Mouse (Mus musculus) mammary gland, adult 2 months (tissue): ENCODE data around the gene Mlst8. TPM values are rescaled to one million over a fixed set of nuclear protein-coding genes. Genes with fewer than 3 reads are reported as not detected.

Experiments used
- polyA plus RNA-seq: library from polyadenylated mRNA; depleted of rRNA; stranded (reverse); fragments of >200 nt; gene quantifications from 2 replicates; pipeline ENCODE4 v1.2.3, GENCODE M21; 2012; ENCODE audit warnings: low replicate concordance; rRNA removed

Gene Mlst8
- polyA plus RNA-seq, result 36.1 and 68.2 TPM in 2 replicates

GRCm38 (mm10) chr17:24478663-24479380, at the start of gene Mlst8:
Mlst8 (minus strand) TSS chr17:24479078.

GRCm38 (mm10) chr17:24527723-24528559, 49.1 kb upstream of the Mlst8 start, which contains the start of gene Traf7:
Traf7 (minus strand) TSS chr17:24527938.

GRCm38 (mm10) chr17:24488186-24488661, 9.3 kb upstream of the Mlst8 start, which contains the start of gene Caskin1:
Caskin1 (plus strand) TSS chr17:24488601.

GRCm38 (mm10) chr17:24473612-24474275, 5.1 kb downstream of the Mlst8 start, which contains the start of gene Bricd5:
Bricd5 (plus strand) TSS chr17:24473884.

GRCm38 (mm10) chr17:24469910-24470602, 8.8 kb downstream of the Mlst8 start, which contains the start of the genes E4f1 and Pgp:
E4f1 (minus strand) TSS chr17:24470313.
Pgp (plus strand) TSS chr17:24470392.

GRCm38 (mm10) chr17:24442632-24443155, 36.2 kb downstream of the Mlst8 start, which contains the start of gene Dnase1l2:
Dnase1l2 (minus strand) TSS chr17:24443105.

GRCm38 (mm10) chr17:24426471-24427169, 52.3 kb downstream of the Mlst8 start, which contains the start of gene Eci1:
Eci1 (plus strand) TSS chr17:24426641.

Other genes starting within 250 kb of the Mlst8 start
- 2.8 and 3.3 TPM in 2 replicates for gene Ccnf, start 227.6 kb downstream of the Mlst8 start, polyA plus RNA-seq
- gene Abca17, start 128.0 kb downstream of the Mlst8 start, polyA plus RNA-seq, result not detected in 2 replicates
- 36.4 and 48.3 TPM in 2 replicates for gene Abca3, start 127.1 kb downstream of the Mlst8 start, polyA plus RNA-seq
- gene Rnps1, start 64.5 kb downstream of the Mlst8 start, polyA plus RNA-seq, result 121 and 125 TPM in 2 replicates
- 170 and 281 TPM in 2 replicates for gene Eci1, start 52.4 kb downstream of the Mlst8 start, polyA plus RNA-seq
- 6.9 and 11.5 TPM in 2 replicates for gene Dnase1l2, start 36.0 kb downstream of the Mlst8 start, polyA plus RNA-seq
- gene E4f1, start 8.8 kb downstream of the Mlst8 start, polyA plus RNA-seq, result 84.4 and 102 TPM in 2 replicates
- 58.4 and 88.6 TPM in 2 replicates for gene Pgp, start 8.7 kb downstream of the Mlst8 start, polyA plus RNA-seq
- gene Bricd5, start 5.2 kb downstream of the Mlst8 start, polyA plus RNA-seq, result 2.1 and 3.1 TPM in 2 replicates
- 1.3 and 1.4 TPM in 2 replicates for gene Caskin1, start 9.5 kb upstream of the Mlst8 start, polyA plus RNA-seq
- gene Traf7, start 48.9 kb upstream of the Mlst8 start, polyA plus RNA-seq, result 207 and 225 TPM in 2 replicates
- gene Rab26, start 55.1 kb upstream of the Mlst8 start, polyA plus RNA-seq, result 1.3 and 1.8 TPM in 2 replicates
- gene Pkd1, start 70.8 kb upstream of the Mlst8 start, polyA plus RNA-seq, result 78.7 and 102 TPM in 2 replicates
- 176 and 242 TPM in 2 replicates for gene Tsc2, start 153.6 kb upstream of the Mlst8 start, polyA plus RNA-seq
- 11.9 and 14.0 TPM in 2 replicates for gene Nthl1, start 153.6 kb upstream of the Mlst8 start, polyA plus RNA-seq
- gene Slc9a3r2, start 171.2 kb upstream of the Mlst8 start, polyA plus RNA-seq, result 101 and 134 TPM in 2 replicates
- gene Npw, start 179.4 kb upstream of the Mlst8 start, polyA plus RNA-seq, result 1.4 TPM in 2 replicates
- gene Zfp598, start 190.6 kb upstream of the Mlst8 start, polyA plus RNA-seq, result 81.2 and 105 TPM in 2 replicates
- gene Syngr3, start 210.9 kb upstream of the Mlst8 start, polyA plus RNA-seq, result 0.53 and 0.68 TPM in 2 replicates
- gene Gfer, start 217.1 kb upstream of the Mlst8 start, polyA plus RNA-seq, result 19.5 and 47.8 TPM in 2 replicates
- 15.3 and 20.5 TPM in 2 replicates for gene Noxo1, start 217.2 kb upstream of the Mlst8 start, polyA plus RNA-seq
- 68.7 and 69.0 TPM in 2 replicates for gene Tbl3, start 228.6 kb upstream of the Mlst8 start, polyA plus RNA-seq
- 0.29 and 0.32 TPM in 2 replicates for gene Rnf151, start 239.0 kb upstream of the Mlst8 start, polyA plus RNA-seq
- 3,623 and 3,713 TPM in 2 replicates for gene Rps2, start 239.0 kb upstream of the Mlst8 start, polyA plus RNA-seq
- 314 and 333 TPM in 2 replicates for gene Ndufb10, start 245.4 kb upstream of the Mlst8 start, polyA plus RNA-seq
- 0.10 and 83.4 TPM in 2 replicates for gene Rpl3l, start 248.7 kb upstream of the Mlst8 start, polyA plus RNA-seq